Mouse (Mus musculus): ENCODE results near the gene Derl3.
"Not testable (repeated sequence)": the region's sequence is repeated elsewhere in the genome, so short reads cannot be mapped to it uniquely, and the experiment has no call there.

The Derl3 gene

GRCm38 (mm10) chr10:75893089-75893750 is at the start of gene Derl3:
TSS of gene Derl3 (plus strand) at chr10:75893413.
- in situ Hi-C loops (cut with MboI, MseI) = no loop called here

GRCm38 (mm10) chr10:75843898-75844297 is 49.3 kb upstream of the Derl3 start:
- in situ Hi-C loops (cut with MboI, MseI) = not testable (repeated sequence)

- in situ Hi-C loops (cut with MboI, MseI) = no loop called here
Measured at GRCm38 (mm10) chr10:75844800-75845199, 48.4 kb upstream of the Derl3 start.

- in situ Hi-C loops (cut with MboI, MseI) = no loop called here
Measured at GRCm38 (mm10) chr10:75845306-75845930, 47.8 kb upstream of the Derl3 start.

- in situ Hi-C loops (cut with MboI, MseI) = no loop called here
Measured at GRCm38 (mm10) chr10:75848382-75848781, 44.8 kb upstream of the Derl3 start.

GRCm38 (mm10) chr10:75851076-75851475 is 42.1 kb upstream of the Derl3 start:
- in situ Hi-C loops (cut with MboI, MseI) = loop anchor here (10.0 kb wide), 2 partner anchors 106 to 266 kb away; partner anchors contain the start of gene Ggt5 (in 1 of the 2)

GRCm38 (mm10) chr10:75851681-75852080 is 41.5 kb upstream of the Derl3 start:
- in situ Hi-C loops (cut with MboI, MseI) = loop anchor here (10.0 kb wide), 2 partner anchors 107 to 267 kb away; partner anchors contain the start of gene Ggt5 (in 1 of the 2)

GRCm38 (mm10) chr10:75852539-75853125 is 40.6 kb upstream of the Derl3 start:
- in situ Hi-C loops (cut with MboI, MseI) = loop anchor here (10.0 kb wide), 2 partner anchors 108 to 268 kb away; partner anchors contain the start of gene Ggt5 (in 1 of the 2)

- in situ Hi-C loops (cut with MboI, MseI) = loop anchor here (10.0 kb wide), 2 partner anchors 109 to 269 kb away; partner anchors contain the start of gene Ggt5 (in 1 of the 2)
Measured at GRCm38 (mm10) chr10:75853452-75853851, 39.8 kb upstream of the Derl3 start.

GRCm38 (mm10) chr10:75854096-75854495 is 39.1 kb upstream of the Derl3 start:
- in situ Hi-C loops (cut with MboI, MseI) = loop anchor here (10.0 kb wide), 2 partner anchors 109 to 269 kb away; partner anchors contain the start of gene Ggt5 (in 1 of the 2)

- in situ Hi-C loops (cut with MboI, MseI) = loop anchor here (5.0 to 10.0 kb wide), 5 partner anchors 87 to 270 kb away; partner anchors contain the start of gene Ggt5 (in 2 of the 2)
Measured at GRCm38 (mm10) chr10:75854791-75855190, 38.4 kb upstream of the Derl3 start.

GRCm38 (mm10) chr10:75855416-75855981 is 37.7 kb upstream of the Derl3 start:
- in situ Hi-C loops (cut with MboI, MseI) = loop anchor here (5.0 to 10.0 kb wide), 5 partner anchors 88 to 271 kb away; partner anchors contain the start of gene Ggt5 (in 2 of the 2)

GRCm38 (mm10) chr10:75856155-75856907 is 36.9 kb upstream of the Derl3 start:
- in situ Hi-C loops (cut with MboI, MseI) = loop anchor here (5.0 to 10.0 kb wide), 5 partner anchors 89 to 272 kb away; partner anchors contain the start of gene Ggt5 (in 2 of the 2)

GRCm38 (mm10) chr10:75856976-75857375 is 36.2 kb upstream of the Derl3 start:
- in situ Hi-C loops (cut with MboI, MseI) = loop anchor here (5.0 to 10.0 kb wide), 5 partner anchors 90 to 272 kb away; partner anchors contain the start of gene Ggt5 (in 2 of the 2)

GRCm38 (mm10) chr10:75857598-75857997 is 35.6 kb upstream of the Derl3 start:
- in situ Hi-C loops (cut with MboI, MseI) = loop anchor here (5.0 to 10.0 kb wide), 5 partner anchors 90 to 273 kb away; partner anchors contain the start of gene Ggt5 (in 2 of the 2)

GRCm38 (mm10) chr10:75859107-75859746 is 34.0 kb upstream of the Derl3 start:
- in situ Hi-C loops (cut with MboI, MseI) = loop anchor here (5.0 to 10.0 kb wide), 5 partner anchors 92 to 274 kb away; partner anchors contain the start of gene Ggt5 (in 2 of the 2)

- in situ Hi-C loops (cut with MboI, MseI) = loop anchor here (5.0 to 10.0 kb wide), 5 partner anchors 93 to 275 kb away; partner anchors contain the start of gene Ggt5 (in 2 of the 2)
Measured at GRCm38 (mm10) chr10:75859786-75860470, 33.3 kb upstream of the Derl3 start, which contains the start of gene Mif. TSS of gene Mif (minus strand) at chr10:75860240.

- in situ Hi-C loops (cut with MboI, MseI) = no loop called here
Measured at GRCm38 (mm10) chr10:75860746-75861145, 32.5 kb upstream of the Derl3 start.

- in situ Hi-C loops (cut with MboI, MseI) = no loop called here
Measured at GRCm38 (mm10) chr10:75861587-75861986, 31.6 kb upstream of the Derl3 start.

Measured in T-helper 17 cell (primary cell).